Mouse (Mus musculus): Measurements from ENCODE around the gene Slc22a6.

The Slc22a6 gene

DNA sequence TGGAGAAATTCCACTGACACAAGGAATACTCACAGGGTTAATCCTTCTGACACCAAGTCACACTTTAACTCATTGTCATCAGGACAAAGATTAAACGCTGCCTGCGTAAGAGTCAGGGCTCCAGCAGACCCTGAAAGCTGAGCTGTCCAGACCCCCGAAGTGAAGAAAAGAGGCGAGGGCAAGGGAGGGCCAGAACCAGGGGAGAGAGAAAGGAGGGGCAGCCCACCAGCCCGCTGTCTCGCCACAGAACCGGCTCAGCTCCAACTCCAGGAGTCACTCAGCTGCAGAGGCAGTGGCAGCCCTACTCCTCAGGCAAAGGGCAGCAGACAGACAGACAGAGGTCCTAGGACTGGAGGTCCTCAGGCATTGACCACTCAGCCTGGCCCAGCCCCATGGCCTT lies at the start of gene Slc22a6:
TSS of gene Slc22a6 (plus strand) at position 136 of the 400 bp plus-strand sequence.
- DNase-seq = no peak

GRCm38 (mm10) chr19:8569453-8569863 lies 48.4 kb upstream of the Slc22a6 start:
- DNase-seq = peak; percentile 33 to 44

DNA sequence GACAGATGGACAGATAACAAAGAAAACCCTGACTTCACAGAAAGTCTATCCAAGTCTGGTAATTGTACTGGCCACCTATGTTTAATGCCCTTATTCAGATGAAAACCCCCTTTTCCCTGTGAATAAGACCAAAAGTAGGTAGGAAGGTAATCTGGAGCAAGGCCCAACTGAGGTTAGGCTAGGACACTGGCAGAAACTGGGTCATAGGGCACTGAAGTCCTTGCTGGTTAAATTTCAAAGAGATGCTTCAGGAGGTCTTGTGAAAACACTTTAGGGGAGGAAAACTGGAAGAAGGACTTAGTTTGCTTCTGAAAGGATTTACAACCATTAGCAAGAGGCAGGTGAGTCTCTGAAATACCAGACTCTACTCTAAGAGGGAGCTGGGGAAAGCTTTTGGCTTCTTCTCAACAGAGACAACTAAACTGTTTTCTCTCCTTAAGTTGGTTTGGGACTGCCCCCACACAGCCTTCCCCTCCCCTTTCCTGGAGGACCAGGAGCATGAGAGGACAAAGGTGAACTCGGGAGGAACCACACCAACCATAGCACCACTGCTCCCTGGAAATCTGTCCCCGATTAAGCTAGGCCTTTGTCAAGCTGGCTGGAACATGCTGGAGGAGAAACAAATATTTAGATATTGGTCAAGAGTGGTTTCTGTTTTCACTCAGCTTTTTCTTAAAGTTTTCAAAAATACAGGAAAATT lies 47.3 kb upstream of the Slc22a6 start:
- no peak for DNase-seq

DNA sequence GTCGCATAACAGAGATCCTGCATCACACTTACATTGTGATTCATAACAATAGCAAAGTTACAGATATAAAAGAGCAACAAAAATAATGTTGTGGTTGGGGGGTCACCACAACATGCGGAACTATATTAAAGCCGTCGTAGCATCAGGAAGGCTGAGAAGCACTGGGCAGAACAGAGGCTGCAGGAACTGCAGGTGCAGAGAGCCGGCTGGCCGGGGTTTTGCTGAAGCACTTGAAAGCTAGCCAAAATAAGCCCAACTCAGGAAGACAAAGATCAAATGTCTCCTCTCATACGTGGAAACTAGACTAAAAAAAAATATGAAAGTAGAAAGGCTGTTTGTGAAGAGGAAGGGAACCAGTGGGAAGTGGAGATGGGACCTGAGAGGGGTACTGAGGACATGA lies 46.1 kb upstream of the Slc22a6 start:
- DNase-seq = peak in 1 of 2 experiments; percentile 10

- no peak for DNase-seq
Measured at GRCm38 (mm10) chr19:8572485-8572884, 45.4 kb upstream of the Slc22a6 start.

GRCm38 (mm10) chr19:8577432-8577831 lies 40.4 kb upstream of the Slc22a6 start:
- DNase-seq = no peak

- DNase-seq = peak; percentile 61 to 65
Measured at GRCm38 (mm10) chr19:8578293-8578969, 39.4 kb upstream of the Slc22a6 start.

DNA sequence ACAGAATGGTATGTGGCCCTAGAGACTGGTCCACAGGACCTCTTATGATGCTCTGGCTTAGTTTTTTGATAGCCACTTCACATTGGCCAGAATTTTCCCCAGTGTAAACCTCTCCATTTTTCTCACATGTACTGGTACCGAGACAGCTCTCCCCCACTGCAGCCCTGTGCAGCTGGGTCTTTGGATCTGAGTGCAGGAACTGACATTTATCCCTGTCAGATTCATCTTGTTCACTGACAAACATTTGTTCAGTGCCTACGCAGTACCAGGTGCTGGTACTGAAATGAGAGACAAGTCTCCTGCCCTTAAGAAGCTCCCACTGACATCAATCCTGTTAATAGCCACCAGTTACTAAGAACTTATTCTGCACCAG lies 38.9 kb upstream of the Slc22a6 start:
- no peak for DNase-seq

GRCm38 (mm10) chr19:8585298-8585697 lies 32.5 kb upstream of the Slc22a6 start:
- no peak for DNase-seq

DNA sequence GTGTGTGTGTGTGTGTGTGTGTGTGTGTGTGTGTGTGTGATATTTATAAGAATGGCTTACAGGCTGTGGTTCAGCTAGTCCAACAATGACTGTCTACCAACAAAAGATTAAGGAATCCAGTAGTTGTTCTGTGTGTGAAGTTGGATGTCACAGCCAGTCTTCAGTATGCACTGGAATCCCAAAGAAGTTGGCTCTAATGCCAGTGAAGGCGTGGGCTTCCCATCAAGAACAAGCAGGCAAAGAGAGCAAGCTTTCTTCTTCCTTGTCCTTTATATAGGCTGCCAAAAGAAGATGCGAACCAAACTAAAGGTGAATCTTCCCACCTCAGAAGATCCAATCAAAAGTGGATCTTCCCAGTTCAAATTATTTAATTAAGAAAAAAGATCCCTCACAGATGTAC lies 31.9 kb upstream of the Slc22a6 start:
- DNase-seq = no peak

GRCm38 (mm10) chr19:8586350-8586749 lies 31.5 kb upstream of the Slc22a6 start:
- DNase-seq = no peak

DNA sequence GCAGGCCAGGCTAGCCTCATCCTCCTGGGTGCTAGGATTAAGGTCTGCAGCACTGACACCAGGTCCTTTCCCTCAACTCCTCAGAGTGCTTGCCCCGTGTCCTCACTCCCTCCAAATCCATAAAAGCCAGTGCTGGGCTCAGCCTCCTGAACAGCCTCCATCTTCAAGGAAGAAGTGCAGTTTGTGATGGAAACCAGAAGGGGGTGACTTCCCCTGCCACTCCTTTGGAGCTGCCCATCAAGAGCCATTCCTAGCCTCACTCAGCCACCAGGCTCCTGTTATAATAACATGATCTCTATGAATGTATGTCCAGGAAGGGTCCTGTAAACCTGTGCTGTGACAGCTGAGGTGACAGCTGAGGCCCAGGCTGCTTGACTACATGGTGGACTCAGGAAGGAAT lies 30.5 kb upstream of the Slc22a6 start:
- no peak for DNase-seq

DNA sequence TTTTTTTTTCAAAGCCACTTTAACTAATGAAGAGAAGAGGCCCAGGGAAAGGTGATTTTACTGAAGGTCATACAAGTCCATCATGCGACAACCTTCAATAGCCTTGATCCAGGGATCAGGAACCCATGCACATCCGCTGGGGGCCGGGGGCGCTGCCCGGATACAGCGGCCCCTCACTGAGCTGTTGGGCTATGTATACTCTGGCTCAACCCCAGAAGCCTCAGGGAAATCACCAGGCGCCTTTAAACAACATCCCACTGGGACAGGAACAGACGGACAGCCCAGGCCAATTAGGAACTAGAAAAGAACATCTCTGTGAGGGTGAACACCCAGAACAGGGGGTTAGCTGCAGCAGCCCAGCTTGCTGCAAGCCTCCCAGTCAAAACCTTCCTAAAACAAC lies 26.9 kb upstream of the Slc22a6 start, which contains the start of gene Slc22a8:
TSS of gene Slc22a8 (plus strand) at position 301 of the 400 bp plus-strand sequence.
- no peak for DNase-seq

DNA sequence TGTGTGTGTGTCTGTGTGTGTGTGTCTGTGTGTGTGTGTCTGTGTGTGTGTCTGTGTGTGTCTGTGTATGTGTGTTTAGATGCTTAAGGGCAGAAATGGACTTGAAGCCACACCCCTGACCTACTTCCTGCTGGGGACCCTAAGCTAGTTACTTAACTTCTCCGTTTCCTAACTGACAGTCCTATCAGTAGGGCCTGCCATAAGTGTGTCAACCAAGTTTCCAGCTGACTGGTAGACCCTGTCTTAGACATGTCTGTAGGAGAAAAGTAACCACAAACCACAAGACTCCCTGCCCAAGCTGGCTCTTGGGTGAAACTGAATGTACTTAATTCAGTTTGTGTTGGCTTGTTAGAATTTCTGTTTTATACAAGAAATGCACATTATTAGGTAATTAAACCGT lies 25.7 kb upstream of the Slc22a6 start:
- DNase-seq = peak; percentile 25 to 43

- no peak for DNase-seq
Measured at GRCm38 (mm10) chr19:8592873-8593408, 24.9 kb upstream of the Slc22a6 start.

DNA sequence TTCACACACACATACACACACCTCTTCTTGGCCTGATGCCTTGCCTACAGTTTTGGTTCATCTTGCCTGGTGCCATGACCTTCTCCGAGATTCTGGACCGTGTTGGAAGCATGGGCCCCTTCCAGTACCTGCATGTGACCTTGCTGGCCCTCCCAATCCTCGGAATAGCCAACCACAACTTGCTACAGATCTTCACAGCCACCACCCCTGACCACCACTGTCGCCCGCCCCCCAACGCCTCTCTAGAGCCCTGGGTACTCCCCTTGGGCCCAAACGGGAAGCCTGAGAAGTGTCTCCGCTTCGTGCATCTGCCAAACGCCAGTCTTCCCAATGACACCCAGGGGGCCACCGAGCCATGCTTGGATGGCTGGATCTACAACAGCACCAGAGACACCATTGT lies 24.0 kb upstream of the Slc22a6 start:
- DNase-seq = no peak

DNA sequence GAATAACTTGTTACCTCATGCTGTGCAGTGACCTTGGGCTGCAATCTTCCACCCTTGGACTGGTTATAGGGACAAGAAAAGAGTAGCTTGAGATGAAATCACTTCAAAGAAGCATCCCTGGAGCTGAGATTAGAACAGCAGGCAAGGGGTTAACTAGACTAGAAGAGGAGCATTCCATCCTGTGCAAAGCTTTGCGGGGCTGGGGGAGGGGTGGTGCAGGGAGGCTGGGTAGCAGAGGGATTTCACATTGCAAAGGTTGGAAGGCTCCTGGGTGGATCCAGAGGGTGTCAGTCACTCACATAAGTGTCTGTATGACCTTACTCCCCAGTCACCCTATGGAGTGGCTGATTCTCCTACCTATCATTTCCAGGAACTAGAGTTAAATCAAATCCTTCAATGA lies 23.3 kb upstream of the Slc22a6 start:
- DNase-seq = no peak

DNA sequence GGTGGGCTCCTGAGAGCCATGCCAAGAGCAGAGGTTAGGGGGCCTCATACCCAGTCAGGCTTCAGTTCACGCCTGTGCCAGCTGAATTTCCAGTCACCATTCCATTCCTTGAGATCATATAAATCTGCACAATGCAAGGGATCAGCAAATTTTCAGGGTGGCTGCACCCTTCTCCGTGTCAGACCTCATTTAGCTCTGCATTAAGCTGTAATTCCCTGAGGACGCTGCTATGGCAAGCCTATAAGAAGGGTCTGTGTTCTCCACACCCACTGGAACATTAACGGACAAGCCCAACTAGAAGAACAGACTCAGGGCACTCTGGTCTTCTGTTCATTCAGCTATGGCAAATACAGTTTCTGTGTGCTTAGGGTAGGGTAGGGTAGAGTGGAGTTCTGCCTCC lies 20.6 kb upstream of the Slc22a6 start:
- no peak for DNase-seq

DNA sequence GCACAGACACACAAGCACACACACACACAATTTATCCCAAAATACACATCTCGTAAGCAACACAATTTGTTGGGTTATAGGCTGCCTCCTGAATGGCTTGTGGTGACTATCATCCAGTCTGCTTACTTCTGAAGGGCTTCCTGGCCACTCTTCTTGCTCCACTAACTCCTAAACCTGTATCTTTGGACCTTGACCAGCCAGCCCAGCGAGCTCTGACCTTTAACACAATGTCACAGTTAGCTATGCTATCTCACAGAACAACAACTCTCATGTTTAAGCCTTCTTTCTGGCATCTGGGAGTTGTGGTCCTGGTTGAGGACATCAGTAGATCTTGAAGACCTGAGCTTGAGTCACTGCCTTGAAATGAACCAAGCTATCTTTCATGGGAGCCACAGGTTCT lies 18.6 kb upstream of the Slc22a6 start:
- no peak for DNase-seq

- no peak for DNase-seq
Measured at GRCm38 (mm10) chr19:8601922-8602321, 15.9 kb upstream of the Slc22a6 start.

GRCm38 (mm10) chr19:8602914-8603313 lies 14.9 kb upstream of the Slc22a6 start:
- DNase-seq = no peak

GRCm38 (mm10) chr19:8604536-8605240 lies 13.2 kb upstream of the Slc22a6 start:
- DNase-seq = no peak

- DNase-seq = no peak
Measured at GRCm38 (mm10) chr19:8605241-8605558, 12.6 kb upstream of the Slc22a6 start.

Data from B cell, adult 2 months (primary cell).